9 mouse cellular contexts compared by ENCODE assay signal in the genomic region with DNA sequence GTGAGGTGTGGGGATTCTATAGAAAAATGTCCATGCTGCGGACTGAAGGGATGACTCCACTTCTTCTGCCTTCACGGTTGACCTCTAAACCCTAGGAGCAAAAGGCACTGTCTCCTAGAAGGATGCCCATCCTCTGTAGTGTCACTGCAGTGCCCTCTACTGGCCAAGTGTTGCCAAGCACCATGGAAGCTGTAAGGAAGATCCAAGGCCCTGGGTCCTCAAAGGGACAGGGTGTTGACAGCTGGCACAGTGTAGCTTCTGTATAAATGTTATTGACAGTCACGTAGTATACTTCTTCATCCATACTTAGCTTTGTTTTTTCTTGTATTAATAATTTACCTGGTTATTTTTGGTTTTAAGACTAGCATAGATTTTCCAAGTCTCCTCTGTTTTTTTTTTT.
A peak's percentile ranks its signal among the peaks of the same experiment; 100 is the strongest.
DNase-seq lines count a peak whose midpoint lies in the region; ATAC-seq and TF ChIP-seq lines count a peak whose summit lies in the region.
"Had no signal": no experiment of that assay in that cellular context is flagged by ENCODE, and none has a peak within 500 bp of the region (broad histone marks: within the 10 kb centered on the region; RNA-seq: fewer than 3 reads in every experiment).

No protein-coding gene starts in this region.

- H3K27ac ChIP-seq in embryonic fibroblast, embryonic 13.5 days (ENCODE audit: insufficient read depth, low read length), result no peak overlapping the region
- H3K27ac ChIP-seq in liver, embryonic 15.5 days (replicated peaks), result no peak overlapping the region
- H3K27ac ChIP-seq in olfactory bulb, adult 2 months (ENCODE audit: insufficient read depth, low read depth, low read length), result no peak overlapping the region
- H3K27ac ChIP-seq: embryonic facial prominence, embryonic 15.5 days had no signal

- no peak overlapping the region for H3K4me2 ChIP-seq in liver, embryonic 15.5 days
- H3K4me2 ChIP-seq: embryonic facial prominence, embryonic 15.5 days had no signal

- ATAC-seq in liver, embryonic 15.5 days (ENCODE audit: insufficient read depth), result peak; percentile 63

- H3K36me3 ChIP-seq in liver, embryonic 15.5 days (replicated peaks), result no peaks in the 10 kb centered on the region
- H3K36me3 ChIP-seq: embryonic facial prominence, embryonic 15.5 days had no signal

- no peak overlapping the region for H3K4me3 ChIP-seq in embryonic fibroblast, embryonic 13.5 days (ENCODE audit: insufficient read depth, low read length)
- H3K4me3 ChIP-seq in liver, embryonic 15.5 days (replicated peaks), result no peak overlapping the region
- no peak overlapping the region for H3K4me3 ChIP-seq in olfactory bulb, adult 2 months (ENCODE audit: insufficient read depth, low read depth, low read length)
- H3K4me3 ChIP-seq: embryonic facial prominence, embryonic 15.5 days had no signal

- no peaks in the 10 kb centered on the region for H3K27me3 ChIP-seq in liver, embryonic 15.5 days
- H3K27me3 ChIP-seq: embryonic facial prominence, embryonic 15.5 days had no signal

- H3K4me1 ChIP-seq in embryonic fibroblast, embryonic 13.5 days (ENCODE audit: control insufficient read depth, insufficient read depth, low read length), result no peaks in the 10 kb centered on the region
- peaks cover 12% of the 10 kb centered on the region; the same call in 1 of the 2 replicates for H3K4me1 ChIP-seq in liver, embryonic 15.5 days (replicated peaks)
- no peaks in the 10 kb centered on the region for H3K4me1 ChIP-seq in olfactory bulb, adult 2 months (ENCODE audit: control insufficient read depth, insufficient read depth, low read length)
- H3K4me1 ChIP-seq: embryonic facial prominence, embryonic 15.5 days had no signal

- intact Hi-C loops in heart, postnatal 10 days (cut with DNase I), result loop anchor here (5.0 kb wide), 1 partner anchor 191 kb away; no protein-coding TSS in a partner anchor

- 7% methylated on average over 3 of the region's 3 CpGs for WGBS in liver, embryonic 15.5 days (ENCODE audit: insufficient replicate concordance)
- 18% methylated on average over 3 of the region's 3 CpGs for WGBS in olfactory bulb, adult 2 months

- H3K9me3 ChIP-seq in liver, embryonic 15.5 days (replicated peaks), result no peaks in the 10 kb centered on the region
- H3K9me3 ChIP-seq: embryonic facial prominence, embryonic 15.5 days had no signal

- H3K9ac ChIP-seq in liver, embryonic 15.5 days, result no peak overlapping the region
- H3K9ac ChIP-seq: embryonic facial prominence, embryonic 15.5 days had no signal

- TF ChIP-seq CTCF in embryonic fibroblast, embryonic 13.5 days (IDR thresholded peaks at IDR 0.05; ENCODE audit: borderline replicate concordance, insufficient read depth, low read length), result peak; percentile 97
- peak; percentile 48; the same call in 1 of the 2 replicates for TF ChIP-seq CTCF in olfactory bulb, adult 2 months (IDR thresholded peaks at IDR 0.05; ENCODE audit: insufficient read depth, low read depth, low read length)

- DNase-seq in CD4-positive helper T cell, adult 2 months (ENCODE audit: low read depth, low spot score), result peak; percentile 82
- DNase-seq in adrenal gland, postnatal 36 days, result peak; percentile 82 to 87
- peak; percentile 80 to 88 for DNase-seq in heart, postnatal 10 days
- peak; percentile 79 for DNase-seq in kidney, postnatal 14 days
- peak; percentile 90 for DNase-seq in thymus, postnatal 14 days

- TF ChIP-seq POLR2A in embryonic fibroblast, embryonic 13.5 days (IDR thresholded peaks at IDR 0.05; ENCODE audit: low read depth, low read length), result no peak
- TF ChIP-seq POLR2A in olfactory bulb, adult 2 months (IDR thresholded peaks at IDR 0.05; ENCODE audit: insufficient read depth, low read depth, low read length), result no peak
